In genomic region chr9:63109020-63109781, GRCm38 (mm10) we compare ENCODE assay signal across 8 mouse cellular contexts. TPM values are rescaled to one million over a fixed set of nuclear protein-coding genes. Genes with fewer than 3 reads are reported as not detected.
DNase-seq lines count a peak whose midpoint lies in the region; ATAC-seq lines count a peak whose summit lies in the region.

No protein-coding gene starts in this region.

- H3K9me3 ChIP-seq in hindbrain, embryonic 16.5 days (ENCODE audit: control insufficient read depth, low read length), result no peaks in the 10 kb centered on the region

- peak overlapping the region; percentile 86 for H3K4me2 ChIP-seq in hindbrain, embryonic 16.5 days (ENCODE audit: low read length)

- no peaks in the 10 kb centered on the region for H3K36me3 ChIP-seq in hindbrain, embryonic 16.5 days (ENCODE audit: control insufficient read depth, insufficient read depth, low read length)

- H3K4me1 ChIP-seq in hindbrain, embryonic 16.5 days (ENCODE audit: control insufficient read depth, insufficient read depth, low read depth, low read length), result peaks cover 10% of the 10 kb centered on the region

- WGBS in hindbrain, embryonic 16.5 days, result 2% methylated on average over 34 of the region's 34 CpGs

- peak overlapping the region; percentile 80 for H3K27ac ChIP-seq in hindbrain, embryonic 16.5 days (ENCODE audit: low read depth, low read length)

- ATAC-seq in common myeloid progenitor, adult 5-6 weeks (replicated peaks; ENCODE audit: low read depth, poor library complexity, severe bottlenecking), result peak; percentile 63
- peak; percentile 88 for ATAC-seq in hindbrain, embryonic 16.5 days

- peak overlapping the region; percentile 47 for H3K4me3 ChIP-seq in hindbrain, embryonic 16.5 days (ENCODE audit: low read length)

- H3K9ac ChIP-seq in hindbrain, embryonic 16.5 days (ENCODE audit: low read depth, low read length), result peak overlapping the region; percentile 61

- no peaks in the 10 kb centered on the region for H3K27me3 ChIP-seq in hindbrain, embryonic 16.5 days (replicated peaks; ENCODE audit: control insufficient read depth, insufficient read depth, low read length)

- peak; percentile 82 to 93 for DNase-seq in adrenal gland, adult 18-20 months (ENCODE audit: low spot score in 2 of 2)
- peak; percentile 91 to 96 for DNase-seq in gastrocnemius, adult 8-10 months (ENCODE audit: low spot score in 2 of 2)
- peak; percentile 85 for DNase-seq in left cerebral cortex, adult 18-20 months (ENCODE audit: low spot score in 2 of 2)
- peak; percentile 97 for DNase-seq in lung, postnatal 25 days (ENCODE audit: low spot score)
- DNase-seq in retina, embryonic 14.5 days (ENCODE audit: low spot score), result peak; percentile 84
- peak; percentile 93 for DNase-seq in yolk sac, embryonic 10.5 days (ENCODE audit: low spot score)

RNA-seq across cellular contexts. Expression of gene Skor1, which starts 39.6 kb away (rescaled TPM):
- total RNA-seq in adrenal gland, adult 18-20 months (2021), result under 1 TPM; 0.06 to 0.10 TPM
- total RNA-seq in common myeloid progenitor, adult 5-6 weeks (2017), result not detected in 2 replicates
- under 1 TPM in 3 of 4 experiments, not detected in 1; 0.07 to 0.13 (median 0.10) TPM for total RNA-seq in gastrocnemius, adult 8-10 months (2022)
- 10.8 and 11.8 TPM in 2 replicates for polyA plus RNA-seq in hindbrain, embryonic 16.5 days (2015; fragmentation: Nextera tagmentation; extraction: Ambion mirVana)
- under 1 TPM; 0.23 TPM for total RNA-seq in left cerebral cortex, adult 18-20 months (2021)

Comparison
In these comparisons a context has a peak if more than half of its experiments do, and no peak if none do; other contexts are left out.
1. Peak in every context shown above with its lines: DNase-seq, ATAC-seq, H3K4me3 ChIP-seq and H3K27ac ChIP-seq.